Mouse (Mus musculus) liver, embryonic 14 days (tissue): ENCODE results near the gene Olfr1358. TPM values are rescaled to one million over a fixed set of nuclear protein-coding genes. Genes with fewer than 3 reads are reported as not detected.

Experiments
- polyA plus RNA-seq: library from polyadenylated mRNA; depleted of rRNA; stranded (reverse); fragments of >200 nt; gene quantifications from 2 replicates; pipeline ENCODE4 v1.2.3, GENCODE M21; 2012; rRNA removed

Gene Olfr1358
- polyA plus RNA-seq, result not detected in 2 replicates

DNA sequence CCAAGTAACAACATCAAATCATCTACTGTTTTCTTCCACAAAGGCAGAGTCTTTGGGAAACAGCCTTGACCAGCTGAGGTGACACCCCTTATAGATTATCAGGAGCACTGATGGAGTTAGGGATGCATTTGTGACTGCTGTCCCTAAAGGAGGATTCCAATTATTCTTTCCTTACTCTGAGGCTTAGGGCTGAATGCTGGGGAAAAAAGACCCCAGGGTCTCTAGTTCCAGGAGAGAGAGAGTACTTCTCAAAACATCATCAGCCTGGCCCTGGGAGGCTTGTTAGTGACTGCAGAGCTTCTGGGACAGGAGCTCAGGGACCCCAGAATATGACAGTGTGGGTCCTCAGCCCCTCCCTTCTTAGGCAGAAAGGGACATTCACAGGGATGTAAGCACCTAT, at the start of gene Olfr1358:
Olfr1358 (plus strand) TSS at position 301 of the 400 bp plus-strand sequence.

Other genes starting within 250 kb of the Olfr1358 start
- 13.5 and 14.1 TPM in 2 replicates for gene Agpat3, start 164.9 kb upstream of the Olfr1358 start, polyA plus RNA-seq
- 75.9 and 87.1 TPM in 2 replicates for gene Rrp1, start 104.4 kb upstream of the Olfr1358 start, polyA plus RNA-seq
- 56.1 and 65.8 TPM in 2 replicates for gene Cstb, start 91.8 kb upstream of the Olfr1358 start, polyA plus RNA-seq
- gene Pdxk, start 52.5 kb upstream of the Olfr1358 start, polyA plus RNA-seq, result 2.6 and 3.3 TPM in 2 replicates
- gene Ilvbl, start 56.9 kb downstream of the Olfr1358 start, polyA plus RNA-seq, result 9.7 and 11.1 TPM in 2 replicates
- gene Syde1, start 74.5 kb downstream of the Olfr1358 start, polyA plus RNA-seq, result 1.6 and 1.8 TPM in 2 replicates
- gene Olfr1357, start 100.6 kb downstream of the Olfr1358 start, polyA plus RNA-seq, result not detected in 2 replicates
- not detected in 2 replicates for gene Casp14, start 200.9 kb downstream of the Olfr1358 start, polyA plus RNA-seq
- gene Ccdc105, start 235.6 kb downstream of the Olfr1358 start, polyA plus RNA-seq, result 0.01 TPM in 1 of 2 replicates, not detected in the other